Mouse (Mus musculus): ENCODE results near the gene Unk.
"Not testable (repeated sequence)": the region's sequence is repeated elsewhere in the genome, so short reads cannot be mapped to it uniquely, and the experiment has no call there.

The Unk gene

DNA sequence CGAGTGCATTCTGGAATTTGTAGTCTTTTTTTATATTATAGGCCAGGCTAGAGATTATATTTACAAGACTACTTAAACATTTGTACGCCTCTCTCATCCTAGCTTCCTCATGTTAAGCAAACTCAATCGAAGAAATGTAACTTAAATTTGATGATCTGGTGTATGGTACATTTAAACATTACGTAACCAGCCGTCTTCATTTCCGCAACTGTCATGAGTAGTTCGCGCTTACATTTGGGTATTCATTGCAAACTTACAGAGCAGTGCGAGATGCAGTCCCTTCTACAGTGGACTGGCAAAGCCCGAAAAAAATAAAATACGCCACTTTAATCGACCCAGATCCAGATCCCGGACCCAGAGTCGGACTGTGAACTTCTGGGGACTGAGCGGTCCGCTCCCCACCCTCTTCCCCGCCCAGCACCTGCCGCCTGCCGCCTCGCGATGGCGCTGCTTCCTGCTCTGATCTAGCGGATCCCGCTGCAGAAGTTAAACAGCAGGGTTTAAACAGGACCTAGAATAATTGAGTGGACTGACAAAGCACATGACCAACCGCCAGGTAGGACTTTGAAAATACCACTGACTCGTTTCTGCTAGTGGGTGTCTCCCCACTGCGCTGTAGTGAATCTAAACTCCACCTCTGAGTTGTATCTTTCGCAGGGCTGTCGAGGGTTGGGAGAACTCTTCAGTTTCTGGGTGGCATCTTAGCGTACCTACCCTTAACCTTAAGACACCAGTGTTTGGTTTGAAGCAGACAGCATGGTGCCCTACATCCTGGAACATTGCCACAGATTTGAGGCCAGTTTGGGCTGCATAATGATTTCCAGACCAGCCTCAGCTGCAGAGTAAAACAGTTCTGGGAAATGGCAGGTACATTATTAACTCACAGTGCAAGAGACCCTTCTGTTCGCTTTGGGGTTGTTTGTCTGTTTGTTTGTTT is 57.3 kb downstream of the Unk start:
- no peak for DNase-seq (ENCODE audit: low read depth, low spot score)

DNA sequence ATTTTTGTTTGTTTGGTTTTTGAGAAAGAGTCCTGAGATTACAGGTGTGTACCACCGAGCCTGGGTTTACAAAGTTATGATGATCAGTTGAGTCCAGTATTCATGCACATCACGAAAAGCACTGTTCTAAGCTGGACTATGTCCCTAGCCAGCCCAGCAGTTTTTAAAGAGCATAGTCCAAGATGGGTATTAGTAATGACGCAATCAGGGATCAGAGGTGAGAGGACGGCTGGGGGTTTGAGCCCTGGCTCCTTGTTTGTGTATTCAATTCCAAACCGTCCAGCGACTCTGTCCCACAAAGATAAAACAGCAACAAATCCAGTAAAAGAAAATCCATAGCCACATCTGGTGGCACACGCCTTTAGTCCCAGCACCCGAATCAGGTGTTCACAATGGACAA is 58.1 kb downstream of the Unk start:
- DNase-seq (ENCODE audit: low read depth, low spot score): no peak

DNA sequence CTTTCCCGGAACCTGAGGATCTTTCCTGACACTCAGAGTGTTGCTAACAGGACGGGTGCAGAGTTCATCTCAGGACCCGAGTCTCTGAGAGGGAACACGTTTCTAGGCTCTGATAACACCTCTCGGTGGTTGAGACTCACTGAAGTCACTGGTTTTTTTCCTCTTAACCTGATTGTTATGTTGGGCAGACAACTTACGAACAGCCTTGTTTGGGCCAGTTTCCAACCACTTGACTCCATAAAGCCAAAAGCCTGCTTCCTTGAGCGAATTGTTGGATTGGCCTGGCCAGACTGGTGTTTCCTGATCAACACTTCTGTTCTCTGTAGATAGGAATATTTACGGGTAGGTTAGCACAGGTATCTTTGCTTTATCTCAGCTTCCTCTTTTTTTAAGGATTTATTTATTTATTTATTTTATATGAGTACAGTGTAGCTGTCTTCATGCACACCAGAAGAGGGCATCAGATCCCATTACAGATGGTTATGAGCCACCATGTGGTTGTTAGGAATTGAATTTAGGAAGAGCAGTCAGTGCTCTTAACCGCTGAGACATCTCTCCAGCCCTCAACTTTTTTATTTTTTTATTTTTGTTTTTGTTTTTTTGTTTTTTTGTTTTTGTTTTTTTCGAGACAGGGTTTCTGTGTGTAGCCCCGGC is 58.7 kb downstream of the Unk start:
- DNase-seq (ENCODE audit: low read depth, low spot score): no peak

DNA sequence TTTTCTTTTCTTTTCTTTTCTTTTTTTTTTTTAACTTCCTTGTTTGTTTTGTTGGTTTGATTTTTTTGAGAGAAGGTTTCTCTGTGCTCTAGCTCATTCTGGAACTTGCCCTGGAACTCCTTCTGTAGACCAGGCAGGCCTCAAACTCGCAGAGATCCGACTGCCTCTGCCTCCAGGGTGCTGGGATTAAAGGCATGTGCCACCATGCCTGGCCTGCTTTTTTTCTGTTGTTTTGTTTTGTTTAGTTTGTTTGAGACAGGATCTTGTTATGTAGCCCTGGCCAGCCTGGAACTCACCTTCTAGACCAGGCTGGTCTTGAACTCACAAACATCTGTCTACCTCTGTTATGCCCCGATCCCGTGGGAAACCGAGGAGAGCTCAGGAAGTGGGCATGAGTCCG is 59.4 kb downstream of the Unk start:
- no peak for DNase-seq (ENCODE audit: low read depth, low spot score)

DNA sequence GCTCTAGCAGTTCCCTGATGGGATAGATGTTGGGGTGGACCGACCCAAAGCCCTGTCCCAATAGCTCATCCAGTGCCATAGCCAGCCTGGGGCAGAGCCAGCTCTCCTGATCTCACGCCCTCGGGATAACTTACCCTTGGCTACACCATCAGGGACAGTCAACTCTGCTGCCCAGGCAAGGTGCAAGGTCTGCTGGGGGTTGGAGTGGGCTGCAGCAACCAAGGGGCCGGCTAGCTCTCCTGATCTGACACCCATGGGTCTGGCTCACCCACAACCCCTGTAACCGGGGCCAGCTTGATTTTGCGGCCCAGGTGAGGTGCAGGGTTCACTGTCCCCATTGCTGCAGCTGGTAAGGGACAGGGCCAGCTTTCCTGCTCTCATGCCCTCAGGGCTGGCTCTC is 61.5 kb downstream of the Unk start:
- no peak for DNase-seq (ENCODE audit: low read depth, low spot score)

DNA sequence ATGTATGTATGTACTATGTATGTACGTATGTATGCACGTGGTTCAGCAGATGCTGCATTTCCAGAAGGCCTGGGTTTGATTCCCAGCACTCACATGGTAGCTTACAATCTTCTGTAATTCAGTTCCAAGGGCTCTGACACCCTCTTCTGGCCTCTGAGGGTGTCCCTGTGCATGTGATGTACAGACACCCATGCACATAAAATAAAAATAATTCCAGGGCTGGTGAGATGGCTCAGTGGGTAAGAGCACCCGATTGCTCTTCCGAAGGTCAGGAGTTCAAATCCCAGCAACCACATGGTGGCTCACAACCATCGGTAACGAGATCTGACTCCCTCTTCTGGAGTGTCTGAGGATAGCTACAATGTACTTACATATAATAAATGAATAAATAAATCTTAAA is 62.8 kb downstream of the Unk start:
- DNase-seq (ENCODE audit: low read depth, low spot score): not testable (repeated sequence)

DNA sequence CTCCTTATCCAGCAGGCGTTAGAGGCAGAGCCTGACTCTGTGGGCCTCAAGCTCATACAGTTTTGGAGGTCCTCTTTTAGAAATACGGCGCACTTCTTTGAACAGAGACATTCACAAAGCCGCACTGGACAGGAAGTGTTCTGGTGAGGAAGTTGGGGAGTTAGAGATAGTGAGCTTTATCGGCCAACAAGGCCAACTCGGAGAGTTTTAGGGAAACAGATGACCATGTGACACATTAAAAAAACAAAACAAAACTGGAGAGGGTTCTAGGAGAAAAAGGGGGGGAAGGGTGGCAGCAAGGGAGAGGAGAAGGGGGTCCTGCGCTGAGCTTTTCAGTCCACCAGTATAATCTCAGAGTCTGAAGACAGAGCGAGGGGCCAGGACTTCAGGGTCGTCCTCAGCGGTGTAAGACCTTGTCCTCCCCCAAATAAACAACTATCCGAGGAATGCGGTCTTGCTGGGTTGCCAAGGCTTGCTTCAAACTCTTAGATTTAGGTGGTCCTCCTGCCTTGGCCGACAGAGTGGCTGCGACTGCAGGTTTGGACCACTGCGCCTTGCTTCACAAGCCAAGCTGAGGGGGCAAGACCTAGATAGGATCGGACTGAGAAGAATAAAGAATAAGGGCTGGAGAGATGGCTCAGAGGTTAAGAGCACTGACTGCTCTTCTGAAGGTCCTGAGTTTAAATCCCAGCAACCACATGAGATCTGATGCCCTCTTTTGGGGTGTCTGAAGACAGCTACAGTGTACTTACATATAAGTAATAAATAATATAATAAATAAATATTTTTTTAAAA is 63.8 kb downstream of the Unk start:
- DNase-seq (ENCODE audit: low read depth, low spot score): no peak

DNA sequence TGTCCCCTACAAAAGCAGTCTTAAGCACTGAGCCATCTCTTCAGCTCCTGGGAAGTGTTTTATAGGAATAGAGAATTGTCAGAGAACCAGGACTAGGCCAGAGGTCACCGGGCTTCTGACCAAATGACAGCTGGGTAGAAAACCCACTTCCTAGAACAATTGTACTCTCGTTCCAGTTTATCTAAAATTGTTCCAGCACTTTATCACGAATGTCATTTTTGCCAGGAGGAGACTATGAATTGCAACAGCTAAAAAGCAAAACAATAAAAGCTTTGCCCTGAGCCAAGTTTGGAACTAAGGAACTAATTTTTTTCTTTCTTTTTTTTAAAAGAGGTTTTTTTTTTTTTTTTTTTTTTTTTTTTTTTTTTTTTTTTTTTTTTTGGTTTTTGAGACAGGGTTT is 65.5 kb downstream of the Unk start:
- DNase-seq (ENCODE audit: low read depth, low spot score): no peak

DNA sequence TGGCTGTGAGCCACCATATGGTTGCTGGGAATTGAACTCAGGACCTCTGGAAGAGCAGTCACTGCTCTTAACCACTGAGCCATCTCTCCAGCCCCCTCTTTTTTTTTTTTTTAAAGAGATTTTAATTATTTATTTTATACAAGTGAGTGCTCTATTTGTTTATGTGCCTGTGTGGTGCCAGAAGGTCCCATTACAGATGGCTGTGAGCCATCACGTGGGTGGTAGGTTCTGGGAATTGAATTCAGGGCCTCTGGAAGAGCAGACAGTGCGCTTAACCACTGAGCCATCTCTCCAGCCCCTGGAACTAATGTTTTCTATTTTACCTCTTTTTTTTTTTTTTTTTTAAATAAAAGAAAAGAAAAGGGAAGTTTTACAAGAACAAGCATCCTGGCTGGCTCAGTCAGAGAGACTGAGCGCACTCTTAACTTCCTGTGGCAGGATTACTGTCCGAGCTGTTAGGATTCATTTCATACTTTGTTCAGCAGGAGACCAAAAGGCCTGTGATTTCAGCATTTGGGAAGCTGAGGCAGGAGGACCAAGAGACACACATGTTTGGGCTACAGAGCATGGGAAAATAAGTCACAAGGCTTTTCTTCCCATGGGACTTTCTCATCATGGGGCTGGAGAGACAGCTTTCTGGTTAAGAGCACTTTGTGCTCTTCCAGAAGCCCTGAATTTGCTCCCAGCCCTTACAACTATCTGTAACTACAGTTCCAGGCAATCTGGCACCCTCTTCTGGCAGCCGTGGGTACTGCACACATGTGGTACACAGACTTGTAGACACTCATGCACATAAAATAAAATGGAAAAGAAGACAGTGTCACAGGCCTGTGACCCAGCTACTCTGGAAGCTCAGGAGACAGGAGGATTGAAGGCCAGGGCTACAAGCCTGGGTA is 66.3 kb downstream of the Unk start:
- no peak for DNase-seq (ENCODE audit: low read depth, low spot score)

DNA sequence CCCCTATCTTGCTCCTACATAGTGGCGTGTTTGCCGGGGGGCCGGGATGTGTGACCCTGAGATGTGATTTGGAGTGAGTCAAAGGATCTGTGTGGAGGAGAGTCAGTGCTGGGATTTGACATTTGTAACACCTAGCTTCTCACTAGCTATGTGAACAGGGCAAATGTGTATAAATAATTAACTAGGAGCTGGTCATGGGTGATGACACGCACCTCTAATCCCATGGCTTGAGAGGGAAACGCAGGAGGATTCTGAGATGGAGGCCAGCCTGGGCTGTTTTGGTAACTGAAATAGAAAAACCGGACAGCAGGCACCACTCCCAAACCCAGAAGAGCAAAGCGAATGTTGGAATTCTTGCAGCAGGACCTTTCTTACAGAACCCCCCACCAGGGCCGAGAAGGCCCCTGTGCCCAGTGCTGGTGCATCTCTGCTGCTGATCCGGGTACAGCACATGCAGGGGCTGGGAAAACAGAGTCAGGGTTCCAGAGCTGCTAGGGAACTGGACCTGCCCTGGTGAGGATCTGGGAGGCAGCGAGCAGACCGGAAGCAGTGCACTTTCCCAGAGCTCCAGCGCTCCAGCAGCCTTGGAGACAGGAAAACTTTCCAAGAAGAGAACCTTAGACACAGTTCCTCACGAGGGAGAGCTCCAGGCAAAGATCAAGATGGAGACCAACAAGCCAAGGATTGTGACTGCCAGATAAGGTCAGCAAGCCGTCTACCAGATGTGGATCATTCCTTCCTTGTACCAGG is 68.8 kb downstream of the Unk start:
- DNase-seq (ENCODE audit: low read depth, low spot score): no peak

DNA sequence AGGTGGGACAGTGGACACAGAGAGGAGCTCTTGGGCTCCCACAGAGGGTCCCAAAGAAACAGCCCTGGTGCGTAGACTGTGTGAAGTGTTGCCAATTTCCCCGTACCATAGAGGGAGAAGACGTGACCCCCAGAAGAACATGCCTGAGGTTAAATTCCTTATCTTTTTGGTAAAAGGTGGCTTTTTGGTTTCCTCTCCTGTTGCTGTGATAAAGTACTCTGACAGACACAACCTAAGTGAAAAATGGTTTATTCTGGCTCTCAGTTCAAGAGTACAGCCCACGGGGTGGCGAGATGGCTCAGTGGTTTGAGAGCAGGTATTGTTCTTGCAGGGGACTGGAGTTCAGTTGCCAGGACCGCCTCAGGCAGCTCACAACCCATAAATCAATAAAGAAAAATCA is 69.3 kb downstream of the Unk start:
- DNase-seq (ENCODE audit: low read depth, low spot score): no peak

DNA sequence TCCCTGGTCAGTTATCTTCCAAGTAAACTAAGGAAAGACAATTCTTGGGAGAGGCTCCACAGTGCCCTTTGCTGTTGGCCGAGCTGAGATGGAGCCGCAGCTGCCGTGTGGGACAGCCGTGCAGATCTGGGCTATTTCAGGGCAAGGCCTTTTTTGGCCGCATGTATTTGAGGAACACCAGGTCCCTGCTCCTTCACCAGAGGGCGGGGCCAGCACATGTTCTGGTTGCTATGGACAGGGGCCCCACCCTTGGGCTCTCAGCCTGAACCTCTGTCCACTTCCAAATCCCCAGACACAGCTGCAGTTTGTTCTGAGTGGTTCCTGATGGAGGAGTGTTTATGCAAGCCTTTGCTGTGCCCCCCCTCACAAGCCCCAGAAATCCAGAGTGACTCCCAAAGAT is 70.3 kb downstream of the Unk start:
- DNase-seq (ENCODE audit: low read depth, low spot score): no peak

DNA sequence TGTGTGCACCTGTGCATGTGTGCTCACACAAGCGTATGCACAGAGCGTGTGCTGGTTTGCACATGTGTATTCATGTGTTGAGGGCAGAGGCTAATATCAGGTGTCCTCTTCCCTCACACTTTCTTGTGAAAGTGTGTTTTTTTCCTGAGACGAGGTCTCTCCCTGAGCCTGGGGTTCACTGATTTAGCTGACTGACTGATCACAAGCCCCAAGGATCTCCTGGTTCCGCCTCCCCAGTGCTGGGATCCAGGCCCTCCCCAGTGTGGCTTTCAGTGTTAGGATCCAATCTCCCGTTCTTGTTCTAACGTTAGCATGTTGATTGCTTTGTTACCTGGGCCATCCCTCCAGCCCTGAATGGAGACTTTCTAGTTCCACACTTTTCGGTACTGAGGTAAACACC is 70.7 kb downstream of the Unk start:
- DNase-seq (ENCODE audit: low read depth, low spot score): no peak

DNA sequence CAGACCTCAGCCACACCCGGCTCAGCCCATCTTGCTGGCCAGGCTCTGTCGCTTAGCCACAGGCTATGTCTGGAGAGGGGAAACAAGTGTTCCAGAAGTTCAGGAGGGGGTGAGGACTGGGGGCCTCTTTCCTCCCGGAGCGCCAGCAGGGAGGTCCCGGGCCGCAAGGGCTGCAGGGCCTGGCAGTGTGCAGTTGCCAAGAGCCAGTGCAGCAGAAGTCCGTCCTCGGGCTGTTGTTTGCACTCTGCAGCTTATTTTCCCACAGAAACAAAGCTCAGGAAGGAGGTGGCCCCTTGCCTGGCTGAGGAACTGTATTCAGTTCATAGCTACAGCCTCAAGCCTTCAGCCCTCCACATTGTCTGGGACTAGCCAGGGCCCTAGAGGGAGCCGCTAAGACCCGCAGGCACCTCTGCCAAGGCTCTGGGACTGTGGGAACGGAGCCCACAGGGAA is 71.8 kb downstream of the Unk start:
- no peak for DNase-seq (ENCODE audit: low read depth, low spot score)

DNA sequence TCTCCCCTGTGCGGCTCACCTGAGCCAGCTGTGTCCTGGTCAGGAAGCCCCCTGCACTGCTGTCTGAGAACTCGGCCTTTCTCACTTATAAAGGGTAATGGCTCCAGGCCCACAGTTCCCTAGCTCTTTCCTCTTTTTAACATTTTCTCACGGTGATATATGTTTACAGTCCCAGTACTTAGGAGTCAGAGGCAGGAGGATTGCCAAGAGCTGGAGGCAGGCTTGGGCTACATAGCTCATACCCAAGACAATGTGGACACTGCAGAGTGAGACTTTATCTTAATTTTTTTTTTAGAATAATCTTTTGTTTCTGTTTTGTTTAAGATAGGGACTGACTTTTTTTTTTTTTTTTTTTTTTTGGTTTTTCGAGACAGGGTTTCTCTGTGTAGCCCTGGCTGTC is 72.3 kb downstream of the Unk start:
- no peak for DNase-seq (ENCODE audit: low read depth, low spot score)

DNA sequence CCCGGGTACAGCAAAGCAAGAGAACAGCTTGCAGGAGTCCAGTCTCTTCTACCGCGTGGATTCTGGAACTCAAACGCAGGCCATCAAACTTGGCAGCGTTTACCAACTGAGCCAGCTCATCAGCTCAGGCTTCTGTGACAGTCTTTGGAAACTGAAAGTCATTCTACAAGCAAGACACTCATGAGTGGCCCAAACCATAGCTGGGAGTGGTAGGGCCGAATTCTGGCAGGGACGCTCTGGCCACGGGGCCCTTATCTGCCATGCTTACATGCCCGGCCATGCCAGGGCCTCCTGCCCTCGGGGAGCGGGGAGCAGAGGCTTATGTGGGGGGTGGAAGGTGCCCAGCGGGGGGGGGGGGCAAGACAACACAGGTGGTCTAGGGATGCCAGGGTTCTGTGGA is 73.5 kb downstream of the Unk start:
- no peak for DNase-seq (ENCODE audit: low read depth, low spot score)

DNA sequence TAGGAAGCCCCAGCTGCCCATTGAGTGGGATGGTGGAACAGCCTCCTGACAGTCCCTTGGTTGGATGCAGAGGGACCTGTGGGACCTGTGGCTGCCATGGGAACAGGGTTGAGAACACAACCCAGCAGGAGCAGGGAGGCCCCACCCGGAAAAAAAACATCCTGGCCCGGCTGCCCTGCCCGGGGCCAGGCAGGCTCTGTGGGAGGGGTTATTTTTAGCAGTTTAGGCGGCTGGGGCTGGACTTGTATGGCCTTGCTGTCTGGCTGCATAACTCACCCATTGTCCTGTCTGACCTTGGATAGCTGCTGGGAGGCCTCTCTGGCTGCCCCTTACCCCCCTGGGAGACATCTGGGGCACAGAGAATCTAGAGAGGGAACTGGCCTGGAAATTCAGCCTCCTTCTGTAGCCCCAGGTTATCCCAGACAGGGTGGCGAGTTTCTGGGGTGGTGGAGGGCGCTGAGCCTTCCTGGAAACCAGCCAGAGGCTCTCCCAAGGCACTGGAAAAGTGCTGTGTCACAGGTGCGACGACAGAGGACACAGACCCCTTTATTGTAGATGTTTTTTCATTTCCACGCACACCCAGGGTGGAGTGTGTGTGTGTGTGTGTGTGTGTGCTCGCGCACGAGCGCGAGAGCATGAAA is 74.0 kb downstream of the Unk start:
- no peak for DNase-seq (ENCODE audit: low read depth, low spot score)

DNA sequence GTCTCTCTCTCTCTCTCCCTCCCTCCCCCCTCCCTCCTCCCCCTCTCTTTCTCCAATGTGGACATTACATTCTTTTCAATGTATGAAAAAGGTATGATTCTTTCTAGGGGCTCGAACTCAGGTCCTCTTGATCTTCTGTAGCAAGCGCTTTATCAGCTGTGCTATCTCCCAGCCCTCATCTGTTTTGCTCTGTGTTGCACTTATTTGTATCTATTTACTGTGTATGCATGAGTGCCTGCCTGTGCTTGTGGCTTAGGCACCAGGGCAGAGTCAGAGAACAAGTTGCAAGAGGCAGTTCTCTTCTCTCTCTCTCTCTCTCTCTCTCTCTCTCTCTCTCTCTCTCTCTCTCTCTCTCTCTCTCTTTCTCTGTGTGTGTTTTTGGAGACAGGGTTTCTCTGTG is 74.9 kb downstream of the Unk start:
- DNase-seq (ENCODE audit: low read depth, low spot score): no peak

DNA sequence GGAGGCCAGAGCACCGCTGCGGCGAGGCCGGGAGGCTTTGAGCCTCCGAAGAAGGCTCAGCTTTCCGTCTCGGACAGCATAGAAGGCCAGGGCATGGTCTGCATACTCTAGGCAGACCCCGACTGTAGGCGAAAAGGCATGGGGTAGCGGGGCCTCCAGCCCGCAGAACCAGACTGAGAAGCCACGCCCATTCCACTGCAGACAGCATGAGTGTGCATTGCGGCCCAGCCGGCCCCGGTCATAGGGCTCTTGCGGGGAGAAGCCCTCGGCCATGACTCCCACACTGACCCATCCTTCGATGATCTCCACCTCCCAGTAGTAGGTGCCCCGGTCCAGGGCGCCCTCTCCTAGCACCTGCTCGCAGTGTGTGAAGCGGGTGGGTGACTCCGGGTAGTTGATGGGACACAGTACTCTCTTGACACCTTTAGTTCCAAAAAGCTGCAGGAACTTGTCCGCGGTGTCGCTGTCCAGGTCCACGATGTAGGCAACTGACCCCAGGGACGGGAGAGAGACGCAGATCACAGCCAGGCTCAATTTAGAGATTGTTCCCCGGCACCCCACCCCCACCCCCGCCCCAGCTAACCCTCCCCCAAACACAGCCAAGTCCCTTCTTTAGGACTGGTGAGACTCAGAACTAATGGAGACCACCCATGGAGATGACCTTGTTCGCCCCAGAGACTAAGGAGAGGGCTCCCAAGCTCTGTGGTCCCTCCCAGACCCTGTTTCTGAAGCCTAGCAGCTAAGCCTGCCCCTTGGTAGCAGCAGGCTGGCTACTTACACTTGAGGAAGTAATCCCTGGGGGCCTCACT is 76.2 kb downstream of the Unk start:
- DNase-seq (ENCODE audit: low read depth, low spot score): no peak

Measured in telencephalon, adult 2 months (tissue).